Mouse (Mus musculus) layer of hippocampus, adult 9-10 months (tissue): ENCODE results near the gene Krt222.

ENCODE experiments used
- DNase-seq: peaks from one replicate; pipeline ENCODE4 v3.0.0; 2022; ENCODE audit warnings: low spot score

The Krt222 gene

GRCm38 (mm10) chr11:99238468-99238867, 5.4 kb downstream of the Krt222 start:
- DNase-seq, result no peak

GRCm38 (mm10) chr11:99231049-99231816, 12.7 kb downstream of the Krt222 start:
- DNase-seq, result no peak

- peak; percentile 35 for DNase-seq
Measured at GRCm38 (mm10) chr11:99230261-99231048, 13.4 kb downstream of the Krt222 start, which contains the start of gene Smarce1. Gene Smarce1, minus strand, starts transcription at chr11:99231017.

- no peak for DNase-seq
Measured at GRCm38 (mm10) chr11:99229641-99230260, 14.1 kb downstream of the Krt222 start.

- DNase-seq, result no peak
Measured at GRCm38 (mm10) chr11:99226298-99226697, 17.6 kb downstream of the Krt222 start.

- DNase-seq, result no peak
Measured at GRCm38 (mm10) chr11:99223310-99223709, 20.6 kb downstream of the Krt222 start.

- no peak for DNase-seq
Measured at GRCm38 (mm10) chr11:99221811-99222210, 22.1 kb downstream of the Krt222 start.

- DNase-seq, result no peak
Measured at GRCm38 (mm10) chr11:99217248-99217986, 26.5 kb downstream of the Krt222 start.

GRCm38 (mm10) chr11:99216181-99216580, 27.7 kb downstream of the Krt222 start:
- DNase-seq, result no peak

- DNase-seq, result no peak
Measured at GRCm38 (mm10) chr11:99212693-99213092, 31.2 kb downstream of the Krt222 start.

- DNase-seq, result no peak
Measured at GRCm38 (mm10) chr11:99211964-99212363, 31.9 kb downstream of the Krt222 start.

GRCm38 (mm10) chr11:99208105-99208669, 35.7 kb downstream of the Krt222 start:
- no peak for DNase-seq

GRCm38 (mm10) chr11:99207449-99207848, 36.4 kb downstream of the Krt222 start:
- DNase-seq, result no peak

GRCm38 (mm10) chr11:99206954-99207353, 36.9 kb downstream of the Krt222 start:
- DNase-seq, result no peak

GRCm38 (mm10) chr11:99189154-99189582, 54.7 kb downstream of the Krt222 start:
- DNase-seq, result no peak

- DNase-seq, result no peak
Measured at GRCm38 (mm10) chr11:99187348-99187747, 56.5 kb downstream of the Krt222 start.

- DNase-seq, result no peak
Measured at GRCm38 (mm10) chr11:99186836-99187235, 57.0 kb downstream of the Krt222 start.
